ENCODE assay signal across 7 mouse cellular contexts in genomic region chr8:116921005-116921336, GRCm38 (mm10). TPM values are rescaled to one million over a fixed set of nuclear protein-coding genes. Genes with fewer than 3 reads are reported as not detected.
DNase-seq lines count a peak whose midpoint lies in the region; ATAC-seq lines count a peak whose summit lies in the region.

No protein-coding gene starts in this region.

- H3K9ac ChIP-seq in hindbrain, embryonic 12.5 days, result peak overlapping the region; percentile 83
- H3K9ac ChIP-seq in midbrain, embryonic 11.5 days (ENCODE audit: low read length), result peak overlapping the region; percentile 67

- intact Hi-C loops in gastrocnemius, postnatal 14 days (cut with DNase I; ENCODE audit: low total_unique reads), result no loop called here

- DNase-seq in ovary, postnatal 36 days (ENCODE audit: low spot score), result peak; percentile 69
- no peak for DNase-seq in ovary, postnatal 14 days (ENCODE audit: low spot score)
- peak; percentile 53 for DNase-seq in c-Kit-positive CD71-positive TER-119-negative erythroid progenitor cells, embryonic 14.5 days (ENCODE audit: low read depth)
- no peak for DNase-seq in midbrain, embryonic 11.5 days (ENCODE audit: low spot score, missing footprints)
- DNase-seq in gastrocnemius, postnatal 14 days, result no peak
- DNase-seq in embryo, embryonic 10 days (ENCODE audit: low spot score), result no peak

- peak; percentile 70 for ATAC-seq in hindbrain, embryonic 12.5 days (ENCODE audit: low FRiP score)
- peak; percentile 71; the same call in 1 of the 2 replicates for ATAC-seq in midbrain, embryonic 11.5 days (ENCODE audit: low FRiP score)

- no peaks in the 10 kb centered on the region for H3K9me3 ChIP-seq in hindbrain, embryonic 12.5 days (replicated peaks)
- no peaks in the 10 kb centered on the region for H3K9me3 ChIP-seq in midbrain, embryonic 11.5 days (ENCODE audit: control insufficient read depth, low read length)

- H3K4me1 ChIP-seq in hindbrain, embryonic 12.5 days, result peaks cover 16% of the 10 kb centered on the region
- peaks cover 6% of the 10 kb centered on the region for H3K4me1 ChIP-seq in midbrain, embryonic 11.5 days (ENCODE audit: control insufficient read depth, insufficient read depth, low read length)

- peak overlapping the region; percentile 79 for H3K4me2 ChIP-seq in hindbrain, embryonic 12.5 days (replicated peaks)
- peak overlapping the region; percentile 54 for H3K4me2 ChIP-seq in midbrain, embryonic 11.5 days

- under 1% methylated on average over 22 of the region's 22 CpGs for WGBS in hindbrain, embryonic 12.5 days
- WGBS in midbrain, embryonic 11.5 days, result under 1% methylated on average over 22 of the region's 22 CpGs

- H3K4me3 ChIP-seq in hindbrain, embryonic 12.5 days, result peak overlapping the region; percentile 82
- H3K4me3 ChIP-seq in midbrain, embryonic 11.5 days (ENCODE audit: low read depth, low read length), result peak overlapping the region; percentile 68

- peak overlapping the region; percentile 84 for H3K27ac ChIP-seq in hindbrain, embryonic 12.5 days
- H3K27ac ChIP-seq in midbrain, embryonic 11.5 days (ENCODE audit: low read depth, low read length), result peak overlapping the region; percentile 15; the same call in 1 of the 2 replicates

- H3K36me3 ChIP-seq in hindbrain, embryonic 12.5 days, result 0 out of 2 replicates have a peak, but pooled peaks cover 3% of the 10 kb centered on the region
- peaks cover 3% of the 10 kb centered on the region; the same call in 1 of the 2 replicates for H3K36me3 ChIP-seq in midbrain, embryonic 11.5 days (ENCODE audit: control insufficient read depth, insufficient read depth, low read length)

- no peaks in the 10 kb centered on the region for H3K27me3 ChIP-seq in hindbrain, embryonic 12.5 days
- H3K27me3 ChIP-seq in midbrain, embryonic 11.5 days (ENCODE audit: control insufficient read depth, insufficient read depth, low read length), result no peaks in the 10 kb centered on the region

RNA-seq across cellular contexts. Expression of gene Cmc2, which starts 0.3 kb away (rescaled TPM):
- polyA plus RNA-seq in hindbrain, embryonic 12.5 days (2016; fragmentation: Nextera tagmentation; extraction: Ambion mirVana), result 53.9 and 59.5 TPM in 2 replicates
- 77.6 and 79.5 TPM in 2 replicates for polyA plus RNA-seq in midbrain, embryonic 11.5 days (2014; fragmentation: Nextera tagmentation; extraction: Ambion mirVana)
- total RNA-seq in gastrocnemius, postnatal 14 days (2021), result 10 to 100 TPM; 25.3 to 27.7 TPM

RNA-seq across cellular contexts. Expression of gene Cenpn, which starts 0.6 kb away (rescaled TPM):
- 23.8 and 26.0 TPM in 2 replicates for polyA plus RNA-seq in hindbrain, embryonic 12.5 days (2016; fragmentation: Nextera tagmentation; extraction: Ambion mirVana)
- 53.0 and 54.0 TPM in 2 replicates for polyA plus RNA-seq in midbrain, embryonic 11.5 days (2014; fragmentation: Nextera tagmentation; extraction: Ambion mirVana)
- total RNA-seq in gastrocnemius, postnatal 14 days (2021), result 1 to 10 TPM; 1.9 to 2.1 TPM

RNA-seq across cellular contexts. Expression of gene Atmin, which starts 22.2 kb away (rescaled TPM):
- 20.8 and 21.4 TPM in 2 replicates for polyA plus RNA-seq in hindbrain, embryonic 12.5 days (2016; fragmentation: Nextera tagmentation; extraction: Ambion mirVana)
- polyA plus RNA-seq in midbrain, embryonic 11.5 days (2014; fragmentation: Nextera tagmentation; extraction: Ambion mirVana), result 16.8 and 17.5 TPM in 2 replicates
- 10 to 100 TPM; 10.9 to 12.2 TPM for total RNA-seq in gastrocnemius, postnatal 14 days (2021)

RNA-seq across cellular contexts. Expression of gene 1700030J22Rik, which starts 57.8 kb away (rescaled TPM):
- 6.1 and 6.7 TPM in 2 replicates for polyA plus RNA-seq in hindbrain, embryonic 12.5 days (2016; fragmentation: Nextera tagmentation; extraction: Ambion mirVana)
- 2.7 and 3.8 TPM in 2 replicates for polyA plus RNA-seq in midbrain, embryonic 11.5 days (2014; fragmentation: Nextera tagmentation; extraction: Ambion mirVana)
- under 1 TPM; 0.14 to 0.24 TPM for total RNA-seq in gastrocnemius, postnatal 14 days (2021)

Comparison
In these comparisons a context has a peak if more than half of its experiments do, and no peak if none do; other contexts are left out.
1. DNase-seq: peak in ovary, postnatal 36 days (single experiment) and c-Kit-positive CD71-positive TER-119-negative erythroid progenitor cells, embryonic 14.5 days (single experiment); none in ovary, postnatal 14 days (single experiment), midbrain, embryonic 11.5 days (single experiment), gastrocnemius, postnatal 14 days (single experiment) and embryo, embryonic 10 days (single experiment).